Mouse (Mus musculus) lung, adult 18-20 months (tissue): ENCODE results near the gene Cd83.

Source experiments
- DNase-seq, 2 experiments: peaks; one replicate each; pipeline ENCODE4 v3.0.0; 2022; ENCODE audit warnings: mixed read lengths in 2 of 2

Cd83 gene

DNA sequence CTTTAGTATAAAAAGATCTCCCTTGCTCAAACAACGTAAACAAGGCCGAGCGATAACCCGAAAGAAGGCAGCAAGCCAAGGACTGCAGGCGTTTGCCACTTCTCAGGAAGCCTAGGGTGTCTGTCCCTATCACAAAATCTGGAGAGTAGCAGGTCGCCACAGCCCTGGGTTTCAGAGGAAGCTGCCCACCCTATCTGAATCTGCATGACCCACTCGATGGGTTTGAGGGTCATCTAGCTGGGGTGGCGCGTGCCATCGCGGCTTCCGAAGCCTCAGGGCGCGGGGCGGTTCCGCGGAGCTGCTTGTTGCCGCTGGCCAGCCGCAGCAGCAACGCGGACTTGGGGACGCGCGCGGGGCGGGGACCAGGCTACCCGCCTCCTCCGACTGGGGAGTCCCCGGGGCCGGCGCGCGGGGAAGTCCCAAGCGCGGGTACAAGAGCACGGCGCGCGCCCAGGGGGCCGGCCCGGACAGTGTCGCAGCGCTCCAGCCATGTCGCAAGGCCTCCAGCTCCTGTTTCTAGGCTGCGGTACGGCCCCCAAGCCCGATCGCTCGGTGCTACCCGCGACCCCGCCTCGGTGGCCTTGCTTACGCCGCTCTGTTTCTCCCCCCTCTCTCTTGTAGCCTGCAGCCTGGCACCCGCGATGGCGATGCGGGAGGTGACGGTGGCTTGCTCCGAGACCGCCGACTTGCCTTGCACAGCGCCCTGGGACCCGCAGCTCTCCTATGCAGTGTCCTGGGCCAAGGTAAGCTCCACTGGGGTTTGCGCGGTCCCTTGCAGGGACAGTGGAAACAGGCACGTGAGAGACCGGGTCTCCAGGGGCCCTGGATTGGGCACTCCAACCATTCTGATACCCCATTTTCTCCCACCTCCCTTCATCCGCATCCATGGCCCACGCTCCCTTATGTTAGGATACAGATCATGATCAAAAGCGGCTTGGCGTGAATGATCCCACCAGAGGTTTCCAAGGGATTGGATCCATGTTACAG lies at the start of gene Cd83:
Cd83 (plus strand) TSS at position 51 of the 987 bp plus-strand sequence.
- peak; percentile 78 for DNase-seq

DNA sequence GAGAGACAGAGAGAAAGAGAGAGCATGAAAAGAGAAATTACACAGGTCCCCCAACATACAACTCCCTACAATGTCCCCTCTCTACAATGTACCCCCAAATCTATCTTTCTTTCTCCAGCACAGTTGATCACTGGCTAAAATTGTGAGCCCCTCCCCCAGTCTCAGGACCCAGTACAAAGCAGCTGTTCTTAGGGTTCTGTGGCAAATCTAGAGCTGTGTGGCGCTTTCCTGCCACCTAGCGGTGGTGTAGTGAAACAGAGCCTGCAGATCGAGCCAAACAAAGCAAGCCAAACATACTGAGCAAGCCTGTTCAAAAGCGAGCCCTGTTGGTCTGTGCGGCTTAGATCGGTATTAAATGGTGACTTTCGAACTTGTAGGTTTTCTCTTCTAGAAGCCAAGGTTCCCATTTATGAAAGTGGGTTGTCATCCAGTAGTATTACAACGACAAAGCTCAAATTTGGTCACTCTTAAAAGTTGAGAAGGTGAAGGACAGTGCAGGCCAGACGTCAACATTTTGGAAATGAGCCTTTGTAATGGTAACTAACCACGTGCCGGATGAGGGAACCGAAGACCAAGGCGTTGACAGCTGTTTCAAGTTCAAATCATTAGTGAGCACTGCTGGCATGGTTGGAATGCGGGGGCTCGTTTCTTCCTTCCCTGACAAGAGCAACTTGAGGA lies 44.8 kb upstream of the Cd83 start:
- DNase-seq = peak; percentile 66 to 70

DNA sequence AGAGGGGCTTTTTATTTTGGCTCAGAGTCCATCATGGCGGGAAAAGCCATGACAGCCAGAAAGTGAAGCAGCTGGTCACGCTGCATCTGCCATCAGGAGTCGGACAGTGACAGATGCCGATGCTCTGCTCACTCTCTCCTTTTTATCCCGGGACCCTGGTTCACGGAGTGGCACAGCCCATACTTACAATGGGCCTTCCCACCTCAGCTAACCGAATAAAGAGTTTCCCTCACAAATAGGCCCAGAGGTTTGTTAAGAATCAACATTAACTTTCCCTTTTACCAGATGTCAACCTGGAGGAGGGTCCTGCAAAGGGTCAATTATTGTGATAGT lies 44.3 kb upstream of the Cd83 start:
- no peak for DNase-seq

DNA sequence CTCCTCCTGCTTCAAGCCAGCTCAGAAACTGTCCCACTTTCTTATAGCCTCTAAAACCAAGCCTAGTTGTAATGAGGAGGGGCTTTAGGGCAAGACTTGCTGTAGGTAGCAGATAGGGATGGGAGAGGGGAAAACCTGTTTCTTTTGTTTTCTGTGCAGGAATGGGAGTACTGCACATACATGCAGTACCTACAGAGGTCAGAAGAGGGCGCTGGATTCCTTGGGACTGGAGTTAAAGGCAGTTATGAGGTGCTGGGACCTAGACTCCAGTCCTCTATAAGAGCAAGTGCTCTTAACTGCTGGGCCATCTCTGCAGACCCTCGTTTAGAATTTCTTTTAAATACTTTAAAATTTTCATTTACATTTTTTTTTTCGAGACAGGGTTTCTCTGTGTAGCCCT lies 41.9 kb upstream of the Cd83 start:
- no peak for DNase-seq

DNA sequence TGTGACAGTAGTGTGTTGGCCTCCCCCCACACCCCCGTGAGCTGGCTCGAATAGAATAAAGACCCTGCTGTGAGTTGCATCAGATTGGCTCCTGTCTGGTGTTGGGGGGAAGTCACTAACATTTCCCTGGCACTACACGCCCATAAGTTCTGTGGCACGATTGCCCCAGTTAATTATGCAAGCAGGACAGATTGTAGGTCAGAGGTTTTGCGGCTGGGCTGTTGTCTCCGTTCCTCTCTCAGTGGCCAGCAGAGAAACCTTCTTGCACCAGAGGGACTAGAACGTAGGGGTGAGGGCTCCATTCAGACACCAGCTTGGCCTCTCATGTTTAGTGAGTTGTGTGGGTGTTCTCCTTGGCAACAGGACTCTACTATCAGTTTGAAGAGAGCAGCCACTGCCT lies 40.3 kb upstream of the Cd83 start:
- peak; percentile 34 to 35 for DNase-seq

DNA sequence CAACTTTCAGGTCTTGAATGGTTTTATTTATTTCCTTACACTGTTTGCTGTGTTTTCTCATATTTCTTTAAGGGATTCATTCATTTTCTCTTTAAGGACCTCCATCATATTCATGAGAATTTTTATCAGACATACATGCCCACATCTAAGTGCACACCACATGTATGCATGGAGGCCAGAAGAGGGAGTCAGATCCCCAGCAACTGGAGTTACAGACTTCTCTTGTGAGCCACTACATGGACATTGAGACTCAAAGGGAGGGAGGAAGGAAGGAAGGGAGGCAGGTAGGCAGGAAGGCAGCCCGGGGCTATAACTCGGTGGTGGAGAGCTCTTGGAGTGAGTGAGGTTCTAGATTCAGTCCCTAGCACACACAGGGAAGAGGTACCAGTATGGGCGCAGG lies 34.3 kb upstream of the Cd83 start:
- peak in 1 of 2 experiments; percentile 17 for DNase-seq

DNA sequence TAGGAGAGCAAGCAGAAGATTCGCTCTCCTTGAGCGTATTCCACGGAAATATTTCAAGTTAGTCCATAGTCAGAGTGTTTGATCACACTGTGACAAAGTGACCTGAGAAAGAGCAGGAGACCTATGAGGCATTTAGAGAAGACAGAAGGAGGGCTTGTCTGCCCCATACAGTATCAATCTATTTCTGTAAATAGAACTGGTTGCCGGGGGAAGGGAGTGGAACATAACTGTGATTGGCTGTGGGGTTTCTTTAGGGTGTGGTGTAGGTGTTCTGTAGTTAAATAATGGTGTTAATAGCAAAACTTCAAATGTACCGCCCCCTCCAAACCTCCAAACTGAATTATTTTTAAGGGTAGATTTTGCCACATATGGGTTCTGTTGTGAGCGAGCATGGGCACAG lies 33.6 kb upstream of the Cd83 start:
- DNase-seq = no peak

DNA sequence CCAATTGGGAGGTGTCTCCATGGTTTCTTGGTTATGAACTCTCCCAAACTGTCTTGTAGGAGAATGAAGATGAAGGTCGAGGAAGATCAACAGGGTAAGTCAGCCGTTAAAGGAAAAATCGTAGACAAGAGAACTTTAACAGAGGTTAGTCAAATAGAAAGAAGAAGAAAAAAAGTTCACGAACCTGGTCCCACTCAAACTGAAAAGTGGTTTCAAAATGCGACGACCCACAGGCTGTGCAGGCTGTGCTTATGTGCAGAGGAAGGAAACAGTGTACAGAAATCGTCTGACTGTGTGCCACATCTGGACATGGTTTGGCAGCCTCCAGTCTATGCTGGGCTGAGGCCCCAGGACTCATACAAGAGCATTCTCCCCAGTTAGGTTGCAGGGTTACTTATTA lies 32.2 kb upstream of the Cd83 start:
- no peak for DNase-seq

DNA sequence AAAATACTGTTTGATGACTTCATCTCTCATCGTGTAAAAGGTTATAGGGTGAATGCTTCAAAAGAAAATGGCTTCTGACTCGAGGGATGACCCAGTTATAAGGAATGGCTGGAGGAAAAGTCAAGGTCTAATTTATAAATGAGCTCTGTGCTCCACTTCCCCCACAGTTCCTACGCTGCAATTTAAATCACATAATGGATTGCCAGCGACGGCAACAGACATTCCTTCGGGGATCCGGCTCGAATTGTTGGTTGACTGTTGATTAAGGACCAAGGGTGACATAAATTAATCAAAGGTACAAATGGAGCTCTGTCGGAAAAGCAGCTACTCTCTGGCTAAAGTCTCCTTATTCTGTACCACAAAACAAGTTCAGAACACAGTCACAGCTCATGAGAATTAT lies 30.9 kb upstream of the Cd83 start:
- no peak for DNase-seq

DNA sequence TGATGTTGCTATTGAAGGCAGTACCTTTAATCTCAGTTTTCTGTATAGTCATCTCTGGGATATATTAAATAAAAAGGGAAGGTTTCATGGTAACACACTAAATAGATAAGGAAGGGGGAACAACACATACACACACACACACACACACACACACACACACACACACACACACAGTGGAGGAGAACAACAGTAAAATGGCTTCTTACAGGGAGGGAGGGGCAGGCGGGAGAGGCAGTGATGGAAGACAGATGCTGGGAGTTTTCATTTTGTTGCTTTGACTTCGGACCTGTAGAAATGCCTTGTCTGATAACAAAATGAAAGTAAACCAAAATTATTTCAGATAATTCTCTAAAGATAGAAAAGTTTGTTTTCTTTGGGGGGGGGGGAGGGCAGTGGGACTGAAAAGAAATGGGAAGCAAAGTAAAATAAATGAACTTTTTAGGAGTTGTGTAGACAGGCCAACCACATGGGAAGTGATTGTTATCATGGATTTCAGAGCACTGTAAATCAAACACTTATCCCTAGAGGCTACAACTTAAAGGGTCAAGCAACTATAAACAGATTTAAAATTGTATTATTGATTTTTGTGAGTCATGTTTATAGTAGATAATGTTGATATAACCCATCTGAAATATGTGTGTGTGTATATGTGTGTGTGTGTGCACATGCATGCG lies 30.0 kb upstream of the Cd83 start:
- DNase-seq = no peak

DNA sequence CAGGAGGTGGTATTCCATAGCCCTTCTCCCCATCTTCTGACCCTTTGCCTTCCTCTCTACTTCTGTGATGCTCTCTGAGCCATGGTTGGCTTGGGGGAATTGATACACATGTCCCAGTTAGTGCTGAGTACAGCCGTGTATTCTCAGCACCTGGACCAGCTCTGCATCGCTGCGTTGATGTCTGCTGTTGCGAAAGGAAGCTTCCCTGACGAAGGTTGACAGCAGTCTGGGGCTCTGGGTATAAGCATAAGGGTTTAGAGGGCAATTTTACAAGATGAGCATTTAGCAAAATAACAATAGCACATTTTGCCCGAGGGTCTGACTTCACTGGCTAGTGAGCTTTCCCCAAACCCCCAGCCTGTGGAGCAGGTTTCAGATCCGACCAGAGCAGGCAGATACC lies 29.0 kb upstream of the Cd83 start:
- no peak for DNase-seq

DNA sequence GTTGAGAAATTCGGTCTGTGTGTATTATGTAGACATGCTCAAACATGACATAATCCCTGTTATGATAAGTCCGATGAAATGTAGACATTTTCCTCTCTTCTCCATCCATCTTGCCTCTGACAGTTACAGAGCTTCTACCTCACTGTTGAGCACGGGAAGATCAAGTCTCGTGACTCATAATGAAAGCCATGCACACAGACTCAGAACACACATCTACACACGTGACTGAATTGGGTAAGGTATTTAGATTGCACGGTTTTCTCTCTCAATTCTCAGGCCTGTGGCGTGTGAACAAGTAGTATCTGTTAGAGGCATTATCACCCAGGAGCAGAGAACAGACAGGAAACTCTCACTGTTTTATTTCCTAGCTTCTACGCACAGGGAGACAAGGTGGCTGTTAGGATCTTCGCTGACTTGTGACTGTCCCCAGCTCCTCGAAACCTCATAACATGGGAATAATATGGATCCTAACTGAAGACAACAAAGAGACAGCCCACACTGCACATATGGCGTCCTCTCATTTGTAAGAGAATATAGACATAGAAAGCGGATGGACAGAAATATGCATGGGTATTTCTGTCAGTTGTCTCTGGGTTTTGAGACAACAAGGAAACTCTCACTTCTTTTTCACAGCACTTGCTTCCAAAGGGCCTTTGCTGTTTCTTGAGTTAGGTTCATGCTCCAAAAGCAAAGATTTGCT lies 23.3 kb upstream of the Cd83 start:
- DNase-seq = no peak

DNA sequence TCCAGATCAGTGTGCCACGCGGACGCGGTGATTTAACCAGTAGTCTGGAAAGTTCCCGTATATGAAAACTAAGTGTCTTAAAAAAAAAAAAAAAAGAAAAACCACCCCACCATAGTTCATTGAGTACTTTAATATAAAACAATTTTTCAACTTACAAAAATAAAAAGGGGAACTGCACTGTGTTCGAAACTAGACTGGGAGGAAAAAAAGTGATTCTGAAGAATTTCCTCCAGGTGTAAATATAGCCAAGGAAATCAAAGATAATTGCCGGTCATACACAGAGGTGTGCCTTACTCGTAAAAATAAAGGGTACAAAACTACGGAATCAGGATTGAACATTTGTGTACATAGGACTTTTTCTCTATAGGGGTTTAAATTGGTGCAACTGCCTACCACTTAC lies 21.7 kb upstream of the Cd83 start:
- no peak for DNase-seq

DNA sequence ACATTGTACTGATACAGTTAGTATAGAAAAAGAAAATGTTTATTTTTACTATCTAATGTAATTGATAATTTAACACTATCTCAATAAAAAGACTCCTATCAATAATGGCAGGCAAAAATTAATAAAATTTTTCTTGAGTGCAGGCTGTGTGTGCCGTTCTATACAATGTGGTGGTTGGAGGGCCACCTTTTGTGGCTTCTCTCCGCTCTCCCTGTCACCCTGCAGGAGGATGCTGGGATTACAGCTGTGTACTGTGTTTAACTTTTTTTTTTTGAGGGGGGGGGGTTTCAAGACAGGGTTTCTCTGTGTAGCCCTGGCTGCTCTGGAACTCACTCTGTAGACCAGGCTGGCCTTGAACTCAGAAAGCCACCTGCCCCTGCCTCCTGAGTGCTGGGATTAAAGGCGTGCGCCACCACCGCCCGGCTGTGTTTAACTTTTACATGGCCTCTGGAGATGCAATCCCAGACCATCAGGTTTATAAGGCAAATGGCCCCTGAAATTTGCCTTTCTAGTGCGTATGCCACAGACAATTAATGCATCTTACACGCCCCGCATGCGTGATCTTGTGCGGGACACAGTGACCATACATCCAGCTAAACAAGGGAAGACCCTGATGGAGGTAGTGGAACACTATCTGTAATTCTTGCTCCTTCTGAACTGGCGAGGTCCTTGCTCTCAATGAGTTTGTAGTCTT lies 21.1 kb upstream of the Cd83 start:
- no peak for DNase-seq

DNA sequence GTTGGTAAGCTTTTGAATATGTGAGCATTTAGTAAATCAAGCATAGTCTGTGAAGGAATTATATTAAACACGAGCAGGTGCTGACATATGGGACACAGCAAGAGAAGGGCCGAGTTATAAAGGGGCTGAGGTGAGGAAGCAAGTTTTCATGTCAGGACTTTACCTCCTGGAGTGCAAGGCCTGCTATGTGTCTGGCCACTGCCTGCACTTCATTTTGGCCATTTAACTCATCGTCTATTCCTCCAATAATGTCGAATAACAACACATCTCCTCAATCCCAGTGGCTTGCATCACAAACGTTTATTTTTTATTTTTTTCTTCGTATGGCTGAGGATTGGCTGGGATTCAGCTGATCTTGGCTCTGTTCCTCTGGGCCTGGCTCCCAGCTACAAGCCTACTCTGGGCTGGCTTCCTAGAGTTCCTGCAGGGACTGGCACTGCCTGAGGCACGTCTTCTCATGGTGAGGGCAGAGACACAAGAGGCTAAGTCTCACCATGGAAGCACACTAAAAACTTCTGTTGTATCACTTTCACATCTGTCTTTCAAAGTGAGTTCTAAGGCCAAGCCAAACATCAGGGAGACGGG lies 20.5 kb upstream of the Cd83 start:
- DNase-seq = no peak

DNA sequence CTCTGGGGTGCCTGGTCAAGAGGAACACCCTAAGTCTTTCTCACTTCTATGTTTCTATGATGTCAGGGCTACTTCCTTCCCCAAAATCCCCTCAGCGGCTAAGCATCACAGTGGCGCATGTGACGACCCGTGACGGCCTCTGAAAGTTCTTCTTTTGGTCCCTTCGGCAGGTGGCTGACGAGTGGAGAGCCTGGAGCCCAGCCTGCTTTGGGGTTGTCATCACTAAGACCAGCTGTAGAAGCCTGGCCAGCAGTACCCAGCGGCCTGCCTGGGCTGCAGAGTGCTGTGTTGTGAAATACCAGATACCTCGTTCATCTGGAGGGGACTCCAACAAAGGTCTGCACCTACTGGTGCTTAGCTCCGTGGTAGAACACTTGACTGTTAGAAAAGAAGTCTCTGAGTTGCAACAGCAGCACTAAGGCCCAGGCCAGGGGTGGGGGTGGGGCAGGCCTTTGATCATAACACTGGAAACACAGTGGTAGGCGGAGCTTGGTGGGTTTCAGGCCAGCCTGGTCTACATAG lies 19.2 kb upstream of the Cd83 start:
- DNase-seq = peak; percentile 70 to 77

DNA sequence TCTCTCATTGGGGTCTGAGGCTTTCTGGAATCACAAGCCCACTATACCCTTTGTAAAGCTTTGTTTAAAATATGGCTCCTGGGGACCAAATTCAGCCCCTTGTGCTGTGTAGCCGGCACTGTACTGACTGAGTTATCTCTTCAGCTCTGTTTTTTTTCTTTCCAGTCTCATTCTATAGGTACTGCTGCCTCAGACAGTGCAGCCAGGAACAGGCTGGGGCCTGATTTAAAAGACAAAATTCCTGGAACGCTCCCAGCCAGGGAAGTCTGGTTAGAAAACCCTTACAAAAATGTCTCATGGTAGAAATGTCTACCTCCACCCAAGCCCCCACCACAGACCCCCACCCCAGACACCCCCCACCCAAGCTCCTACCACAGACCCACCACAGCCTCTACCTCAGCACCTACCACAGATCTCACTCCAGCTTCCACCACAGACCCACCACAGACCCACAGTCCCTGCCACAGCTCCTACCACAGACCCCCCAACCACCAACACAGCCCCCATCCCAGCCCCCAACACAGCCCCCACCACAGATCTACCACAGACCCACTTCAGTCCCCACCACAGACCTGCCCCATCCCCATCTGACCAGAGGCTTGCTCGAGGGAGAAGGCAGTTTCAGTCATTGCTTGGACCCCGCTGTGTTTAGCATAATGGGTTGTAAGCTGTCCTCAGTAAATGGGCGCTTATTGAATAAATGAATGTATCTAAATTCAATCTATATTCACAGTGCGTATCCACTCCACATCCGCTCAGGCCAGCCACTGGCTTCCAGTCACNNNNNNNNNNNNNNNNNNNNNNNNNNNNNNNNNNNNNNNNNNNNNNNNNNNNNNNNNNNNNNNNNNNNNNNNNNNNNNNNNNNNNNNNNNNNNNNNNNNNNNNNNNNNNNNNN lies 17.5 kb upstream of the Cd83 start:
- no peak for DNase-seq

DNA sequence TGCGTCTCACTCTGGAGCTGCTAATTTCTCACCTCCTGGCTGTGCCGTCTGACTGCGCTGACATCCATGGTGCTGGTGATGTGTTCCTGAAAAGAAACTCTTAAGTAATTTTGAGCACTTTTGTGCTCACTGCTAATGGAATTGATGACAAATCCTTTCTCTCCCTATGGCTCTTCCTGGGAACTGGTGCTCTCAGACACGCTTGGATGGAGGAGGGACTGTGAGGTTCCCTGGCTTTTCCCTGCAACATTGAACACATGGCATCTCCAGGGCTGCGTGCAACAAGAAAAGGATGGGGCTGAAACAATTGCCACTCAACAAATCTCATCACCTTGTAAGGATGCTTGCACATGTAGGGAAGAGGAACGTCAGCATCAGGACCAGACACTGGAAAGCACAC lies 11.6 kb upstream of the Cd83 start:
- no peak for DNase-seq

DNA sequence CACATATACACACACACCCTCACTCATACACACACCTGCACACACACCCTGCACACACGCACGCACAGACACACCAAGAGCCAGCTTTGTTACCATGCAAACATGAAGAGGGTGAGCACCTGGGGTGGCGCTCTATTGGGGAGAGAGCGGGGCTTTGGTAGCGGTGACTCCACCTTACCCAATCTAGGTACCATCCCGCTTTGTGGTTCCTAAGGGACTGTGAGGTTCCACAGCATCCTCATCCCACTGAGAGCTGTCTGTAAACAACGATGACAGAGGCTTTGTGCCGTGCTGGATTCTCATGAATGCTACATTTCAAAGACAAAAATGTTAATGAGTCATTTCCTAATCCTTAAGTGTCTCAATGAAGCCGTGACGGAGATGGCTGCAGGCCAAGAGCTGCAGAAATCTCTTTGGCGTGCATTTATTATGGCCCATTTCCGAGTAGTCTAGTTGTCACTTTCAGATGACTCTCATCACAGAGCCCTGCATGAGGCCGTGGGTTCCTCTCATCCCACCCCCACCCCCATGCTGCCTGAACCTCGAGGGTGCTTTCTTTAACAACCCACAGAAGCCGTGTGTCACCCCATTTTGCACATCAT lies 10.5 kb upstream of the Cd83 start:
- peak; percentile 57 to 70 for DNase-seq
